Mouse (Mus musculus) thymus, adult 18-20 months (tissue): ENCODE data around the gene Akap10.
"Not testable (repeated sequence)": the region's sequence is repeated elsewhere in the genome, so short reads cannot be mapped to it uniquely, and the experiment has no call there.

Source experiments
- DNase-seq, 2 experiments: peaks; one replicate each; pipeline ENCODE4 v3.0.0; 2022; ENCODE audit warnings: mixed read lengths in 2 of 2

The Akap10 gene

DNA sequence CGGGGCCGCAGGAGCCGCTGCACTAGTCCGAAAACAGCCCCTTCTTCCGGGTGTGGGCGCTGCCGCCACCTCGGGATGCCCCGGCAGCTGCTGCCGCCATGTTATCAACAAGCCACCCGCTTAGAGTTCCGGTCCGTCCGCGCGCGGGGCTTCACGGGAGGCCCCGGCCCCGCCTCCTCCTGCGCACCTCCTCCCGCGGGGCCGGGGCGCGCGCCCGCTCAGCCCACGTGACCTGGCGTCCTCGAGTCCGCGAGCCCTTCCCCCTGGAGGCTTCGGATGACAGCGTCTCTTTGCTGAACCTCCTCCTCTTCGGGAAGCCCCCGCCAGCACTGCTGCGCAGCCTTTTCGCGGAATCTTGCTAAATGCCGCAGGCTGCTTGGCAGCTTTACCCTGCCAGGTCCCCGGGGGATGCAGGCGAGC lies at the start of gene Akap10:
Gene Akap10, minus strand, starts transcription at position 155 of the 420 bp plus-strand sequence.
- peak; percentile 91 to 93 for DNase-seq

DNA sequence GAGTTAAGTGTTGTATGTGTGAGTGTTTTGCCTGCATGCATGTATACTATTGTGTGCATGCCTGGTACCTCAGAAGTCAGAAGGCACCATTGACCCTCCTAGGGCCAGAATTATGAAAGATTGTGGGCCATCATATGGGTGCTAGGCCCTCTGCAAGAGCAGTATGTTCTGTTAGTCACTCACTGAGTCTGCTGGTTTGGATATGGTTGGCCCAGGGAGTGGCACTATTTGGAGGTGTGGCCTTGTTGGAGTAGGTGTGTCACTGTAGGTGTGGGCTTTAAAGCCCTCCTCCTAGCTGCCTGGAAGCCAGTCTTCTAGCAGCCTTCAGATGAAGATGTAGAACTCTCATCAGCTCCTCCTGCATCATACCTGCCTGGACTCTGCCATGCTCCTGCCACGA lies 45.7 kb upstream of the Akap10 start:
- no peak for DNase-seq

DNA sequence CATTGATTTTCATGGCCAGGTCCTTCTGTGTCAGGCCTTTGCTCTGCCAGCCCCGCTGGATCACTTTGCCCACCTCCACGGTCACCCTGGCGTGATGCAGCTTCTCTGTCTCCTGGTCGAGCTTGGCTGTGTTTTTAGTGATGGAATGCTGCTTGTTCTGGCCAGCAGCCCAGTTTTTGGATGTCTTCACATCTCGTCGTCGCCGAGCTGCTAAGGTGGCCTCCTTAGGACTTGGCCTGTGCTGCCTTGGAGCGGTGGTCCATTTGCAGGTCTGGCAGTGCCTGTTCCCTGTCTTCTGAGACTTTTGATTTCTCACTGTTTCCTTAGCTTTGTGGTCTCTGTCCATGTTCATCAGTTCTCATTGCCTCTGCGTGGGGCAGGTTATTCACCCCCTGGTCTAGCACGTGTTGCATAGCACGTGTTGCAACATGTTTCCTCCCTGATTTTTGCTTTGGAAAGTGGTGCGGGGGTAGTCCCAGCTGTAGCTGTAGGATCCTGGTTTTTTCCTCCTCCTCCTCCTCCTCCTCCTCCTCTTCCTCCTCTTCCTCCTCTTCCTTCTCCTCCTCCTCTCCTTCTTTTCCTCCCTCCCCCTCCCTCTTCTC lies 44.2 kb upstream of the Akap10 start:
- no peak for DNase-seq

DNA sequence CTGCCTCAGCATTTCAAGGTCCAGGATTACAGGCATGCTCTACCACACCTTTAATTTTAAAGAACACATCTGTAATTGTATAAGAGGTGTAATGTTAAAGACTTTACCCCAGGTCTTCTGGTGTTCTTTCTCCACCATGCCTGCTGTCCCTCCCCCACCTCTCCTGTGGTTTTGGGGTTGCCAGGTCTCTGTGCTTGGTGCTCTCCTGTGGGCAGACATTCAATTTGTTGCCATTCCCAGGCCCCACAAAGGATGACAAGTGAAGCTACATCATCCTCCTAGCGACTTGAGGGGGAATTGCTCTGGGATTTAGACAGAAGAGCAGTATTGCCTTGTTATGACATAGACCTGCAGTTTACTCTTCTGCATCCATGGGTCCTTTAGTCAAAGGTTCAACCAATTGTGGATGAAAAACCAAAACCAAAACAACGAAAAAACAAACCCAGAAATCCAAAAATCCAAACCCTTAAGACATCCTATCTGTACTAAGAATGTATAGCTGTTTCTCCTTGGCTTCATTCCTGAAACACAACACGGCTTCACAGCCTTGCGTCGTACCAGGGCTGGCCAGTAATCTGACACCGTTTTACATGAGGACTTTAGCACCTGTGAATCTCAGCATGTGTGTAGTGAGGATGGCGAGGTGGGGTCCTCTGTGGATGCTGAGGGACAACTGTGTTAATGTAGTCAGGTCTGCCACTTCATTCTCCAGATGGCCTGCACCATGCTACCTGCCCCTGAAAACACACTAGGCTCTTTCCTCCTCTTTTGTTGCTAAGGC lies 41.6 kb upstream of the Akap10 start:
- no peak for DNase-seq

DNA sequence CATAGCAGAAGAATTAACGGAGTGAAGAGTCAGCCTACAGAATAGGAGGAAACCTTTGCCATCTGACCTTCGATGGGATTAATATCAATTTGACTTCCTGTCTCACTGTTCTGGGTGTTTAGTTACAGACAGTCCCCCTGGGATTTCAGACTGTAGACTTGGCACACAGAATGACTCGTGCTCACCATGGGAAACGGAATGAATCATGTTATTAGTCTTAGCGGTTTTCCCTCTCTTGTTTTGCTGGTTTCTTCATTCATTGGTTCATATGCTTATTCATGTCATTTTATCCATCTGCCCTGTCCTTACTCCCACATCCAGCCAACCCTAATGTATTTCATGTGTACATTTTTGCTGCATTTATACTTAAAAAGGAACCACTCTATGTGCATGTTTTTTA lies 40.8 kb upstream of the Akap10 start:
- DNase-seq: no peak

DNA sequence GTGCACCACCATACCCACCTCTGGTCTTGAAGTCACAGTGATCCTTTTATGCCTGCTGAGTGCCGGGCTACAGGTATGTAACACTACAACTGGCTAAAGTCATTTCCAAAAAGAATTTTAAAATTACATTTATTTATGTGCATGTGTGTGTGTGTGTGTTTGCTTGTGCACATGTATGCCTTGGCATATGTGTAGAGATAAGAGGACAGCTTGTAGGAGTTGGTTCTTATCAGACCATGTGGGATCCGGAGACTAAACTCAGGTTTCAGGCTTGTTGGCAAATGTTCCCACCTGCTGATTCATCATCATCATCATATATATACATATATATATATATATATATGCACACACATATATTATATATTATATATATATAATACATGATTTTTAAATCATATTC lies 38.8 kb upstream of the Akap10 start:
- no peak for DNase-seq

DNA sequence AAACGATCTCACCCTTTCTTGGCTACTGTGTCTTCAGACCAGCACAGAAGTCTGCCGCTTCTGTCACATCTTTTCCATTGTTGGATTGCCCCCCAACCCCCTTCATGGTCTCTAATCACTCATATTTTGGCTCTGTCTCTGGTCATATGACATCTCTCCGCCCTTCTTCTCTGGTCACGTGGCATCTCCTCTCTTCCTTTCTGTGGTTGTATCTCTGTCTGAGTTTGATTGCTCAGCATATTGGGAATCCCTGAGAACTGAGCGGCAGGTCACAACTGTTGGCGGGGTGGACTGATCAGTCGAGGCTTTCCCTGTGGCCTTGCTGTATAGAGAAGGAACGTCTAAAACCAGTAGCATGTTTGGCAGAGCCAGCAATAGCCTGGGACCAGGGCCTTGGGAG lies 37.0 kb upstream of the Akap10 start:
- no peak for DNase-seq

DNA sequence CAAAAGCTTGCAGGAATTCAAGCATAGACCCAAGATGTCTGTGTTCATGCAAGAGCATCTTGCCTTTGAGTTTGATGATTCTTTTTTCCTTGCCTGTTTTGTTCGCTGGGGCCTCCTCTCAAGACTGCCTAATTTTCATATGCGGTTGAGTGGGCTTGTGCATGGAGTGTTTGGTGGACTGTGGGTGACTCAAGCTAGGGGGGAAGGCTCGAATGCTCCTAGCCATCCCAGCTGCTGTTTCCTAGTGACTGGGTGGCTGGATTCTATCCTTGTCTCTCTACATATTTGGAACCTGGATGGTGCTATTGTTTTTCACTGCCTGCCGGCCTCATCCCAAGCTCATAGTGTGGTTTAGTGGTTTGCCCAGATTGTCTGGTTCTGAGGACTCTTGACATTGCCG lies 34.6 kb upstream of the Akap10 start:
- DNase-seq: no peak

DNA sequence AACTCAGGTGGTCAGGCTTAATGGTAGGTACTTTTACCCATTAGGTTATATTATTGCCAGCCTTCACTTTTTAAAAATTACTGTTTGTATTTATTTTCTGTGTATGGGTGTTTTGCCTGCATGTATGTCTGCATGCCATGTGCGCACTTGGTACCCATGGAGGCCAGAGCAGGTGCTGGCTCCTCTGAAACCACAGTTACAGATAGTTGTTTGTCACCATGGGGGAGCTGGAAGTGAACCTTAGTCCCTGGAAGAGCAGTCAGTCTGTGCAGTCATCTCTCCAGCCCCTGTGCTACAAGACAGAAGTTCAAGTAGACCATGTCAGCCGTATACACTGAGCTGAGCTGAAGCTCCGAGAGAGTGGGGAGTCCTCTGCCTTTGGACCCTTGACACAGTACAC lies 33.1 kb upstream of the Akap10 start:
- no peak for DNase-seq

DNA sequence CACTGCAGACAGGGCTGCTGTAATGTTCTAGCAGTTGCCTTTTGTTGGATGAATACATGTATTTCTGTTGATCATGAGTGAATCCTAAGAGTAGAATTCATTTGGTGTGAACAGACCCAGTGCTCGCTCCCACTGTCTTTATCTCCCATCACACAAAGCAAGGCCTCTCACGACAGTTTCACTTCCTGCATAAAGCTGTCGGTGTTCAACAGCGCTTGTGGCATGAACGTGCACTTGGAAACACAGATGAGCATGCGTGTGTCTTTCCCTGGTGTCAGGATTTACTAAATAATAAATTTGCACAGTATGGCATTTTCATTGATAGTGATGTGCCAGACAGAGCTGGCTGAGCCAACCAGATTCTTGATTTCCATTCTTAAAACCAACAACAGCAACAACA lies 32.6 kb upstream of the Akap10 start:
- no peak for DNase-seq

DNA sequence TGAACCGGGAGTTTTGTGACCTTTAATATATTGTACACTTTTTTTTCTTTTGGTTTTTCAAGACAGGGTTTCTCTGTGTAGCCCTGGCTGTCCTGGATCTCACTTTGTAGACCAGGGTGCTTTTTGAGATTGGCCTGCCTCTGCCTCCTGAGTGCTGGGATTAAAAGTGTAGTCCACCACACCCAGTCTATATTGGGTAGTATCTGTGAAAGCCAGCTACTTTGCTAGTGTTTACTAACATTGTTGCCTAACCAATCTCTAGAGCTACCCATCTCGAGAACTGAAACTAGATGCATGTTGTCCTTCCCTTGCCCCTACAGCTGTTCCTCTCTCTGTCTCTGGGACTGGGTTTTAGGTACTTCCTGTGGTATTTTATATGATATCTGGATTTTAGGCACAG lies 30.0 kb upstream of the Akap10 start:
- DNase-seq: no peak

DNA sequence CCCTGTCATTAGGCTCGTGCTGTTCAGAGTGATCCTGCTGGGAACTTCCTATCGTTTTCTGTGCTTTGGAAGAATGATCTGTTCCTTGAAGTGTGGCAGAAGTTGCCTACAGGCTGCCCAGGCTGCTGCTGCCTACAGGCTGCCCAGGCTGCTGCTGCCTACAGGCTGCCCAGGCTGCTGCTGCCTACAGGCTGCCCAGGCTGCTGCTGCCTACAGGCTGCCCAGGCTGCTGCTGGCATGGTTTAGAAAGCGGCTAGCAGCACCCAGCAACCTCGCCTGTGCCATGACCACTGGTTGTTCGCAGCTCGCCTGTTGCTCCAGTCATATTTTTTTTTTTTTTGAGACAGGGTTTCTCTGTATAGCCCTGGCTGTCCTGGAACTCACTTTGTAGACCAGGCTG lies 28.7 kb upstream of the Akap10 start:
- not testable (repeated sequence) for DNase-seq

DNA sequence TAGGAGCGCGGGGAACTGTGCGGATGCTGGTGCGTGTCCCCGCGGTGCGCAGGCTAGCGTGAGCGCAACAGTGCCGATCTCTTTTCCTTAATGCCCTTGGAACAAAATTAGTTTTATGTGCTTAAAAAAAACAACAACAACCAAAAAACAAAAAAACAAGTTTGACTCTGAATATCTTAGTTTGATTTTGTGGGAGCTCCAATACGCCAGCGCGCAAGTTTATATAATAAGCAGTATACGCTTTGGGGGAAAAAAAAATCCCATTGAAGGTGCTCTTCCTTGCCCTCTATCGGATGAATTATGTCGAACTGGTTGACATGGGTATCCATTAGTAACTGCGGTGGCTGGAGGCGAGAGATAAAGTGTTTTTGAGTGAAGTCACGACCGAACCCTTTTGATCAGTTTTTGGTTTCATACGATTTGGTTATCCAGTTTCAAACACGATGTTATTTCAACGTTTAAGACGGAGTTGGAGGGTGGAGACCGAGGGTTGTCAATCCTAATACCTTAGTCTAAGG lies 27.3 kb upstream of the Akap10 start:
- DNase-seq: no peak

DNA sequence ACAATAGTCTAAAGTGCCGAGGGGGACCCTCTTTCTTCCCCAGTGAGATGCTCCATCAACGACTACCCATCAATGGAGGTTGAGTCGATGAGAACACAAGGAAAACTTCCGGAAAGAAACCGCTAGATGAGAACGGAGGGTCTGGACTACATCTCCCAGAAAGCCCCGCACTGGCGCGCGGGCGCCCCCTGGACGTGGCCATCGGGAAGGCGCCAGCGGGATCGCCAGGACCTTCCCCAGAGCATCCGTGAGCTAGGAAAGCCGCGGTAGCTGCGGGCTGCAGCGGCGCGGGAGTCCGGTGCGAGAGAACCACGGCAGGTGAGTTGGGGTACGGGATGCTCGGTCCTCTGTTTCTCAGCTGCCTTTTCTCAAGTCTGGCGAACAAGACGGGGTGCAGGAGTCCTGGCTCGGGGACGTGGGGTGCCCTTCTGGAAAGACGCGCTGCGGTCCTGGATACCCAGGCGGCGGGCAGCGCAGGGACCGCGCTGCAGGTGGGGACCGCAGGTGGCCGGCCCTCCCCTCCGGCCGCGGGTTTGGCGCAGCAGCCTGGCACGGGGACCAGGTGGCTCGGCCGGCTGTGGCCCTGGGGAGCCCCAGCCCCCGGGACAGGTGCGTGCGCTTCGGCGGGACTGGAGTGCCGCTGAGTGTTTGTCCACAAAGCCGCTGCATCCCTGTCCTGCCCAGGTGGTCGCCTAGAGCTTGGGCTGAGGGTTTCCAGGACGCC lies 26.7 kb upstream of the Akap10 start, which contains the start of gene Specc1:
Gene Specc1, plus strand, starts transcription at position 192 of the 724 bp plus-strand sequence.
- DNase-seq: peak; percentile 77 to 78

DNA sequence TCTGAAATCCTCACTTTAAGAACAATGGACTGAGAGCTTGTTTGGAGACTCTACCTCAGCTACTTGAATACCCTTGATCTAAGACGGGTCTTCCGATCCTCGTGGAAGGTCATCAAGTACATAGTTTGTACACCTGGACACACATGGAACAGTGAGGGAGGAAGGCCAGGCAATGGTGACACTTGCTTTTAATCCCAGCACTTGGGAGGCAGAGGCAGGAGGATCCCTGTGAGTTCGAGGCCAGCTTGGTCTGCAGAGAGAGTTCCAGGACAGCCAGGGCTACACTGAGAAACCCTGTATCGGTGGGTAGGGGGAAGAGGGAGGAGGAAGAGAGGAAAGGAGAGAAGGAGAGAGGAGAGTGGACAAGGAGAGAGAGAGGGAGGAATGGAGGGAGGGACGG lies 25.9 kb upstream of the Akap10 start:
- DNase-seq: no peak

DNA sequence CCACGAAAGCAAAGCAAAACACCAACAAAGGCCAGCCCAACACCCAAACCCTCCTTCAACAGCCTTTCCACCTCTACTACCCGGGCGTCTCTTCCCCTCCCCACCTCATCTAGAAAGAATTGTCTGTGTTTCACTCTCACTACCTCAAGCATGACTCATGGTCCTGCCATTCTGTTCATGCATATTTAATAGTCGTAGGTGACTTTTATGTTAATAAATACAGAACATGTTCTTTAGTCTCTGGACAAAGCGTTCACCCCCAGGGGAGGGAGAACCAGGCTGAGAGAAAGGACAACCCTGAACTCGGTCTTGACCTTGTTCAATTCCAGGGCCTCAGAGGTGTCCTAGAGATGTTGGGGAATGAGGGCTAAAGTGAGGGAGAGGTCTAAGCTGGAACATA lies 25.1 kb upstream of the Akap10 start:
- DNase-seq: no peak

DNA sequence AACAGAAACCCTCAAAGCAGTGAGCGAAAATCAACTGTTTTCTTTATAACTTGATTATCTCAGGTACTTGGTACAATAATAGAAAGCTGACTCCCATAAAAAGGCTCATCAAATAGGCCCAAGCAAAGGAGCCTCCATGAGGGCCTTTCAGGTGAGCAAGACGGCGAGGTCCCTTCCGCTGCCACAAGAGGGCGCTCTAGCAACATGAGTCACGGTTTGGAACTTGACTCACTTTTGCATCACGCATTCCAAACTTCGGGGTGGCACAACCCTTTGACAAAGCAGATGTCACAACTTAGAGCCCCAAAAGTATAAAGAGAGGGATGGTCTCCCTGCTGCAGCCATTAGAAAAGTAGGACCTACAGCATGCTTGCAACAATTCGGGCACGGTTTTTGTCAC lies 20.6 kb upstream of the Akap10 start:
- DNase-seq: peak; percentile 32 to 47

DNA sequence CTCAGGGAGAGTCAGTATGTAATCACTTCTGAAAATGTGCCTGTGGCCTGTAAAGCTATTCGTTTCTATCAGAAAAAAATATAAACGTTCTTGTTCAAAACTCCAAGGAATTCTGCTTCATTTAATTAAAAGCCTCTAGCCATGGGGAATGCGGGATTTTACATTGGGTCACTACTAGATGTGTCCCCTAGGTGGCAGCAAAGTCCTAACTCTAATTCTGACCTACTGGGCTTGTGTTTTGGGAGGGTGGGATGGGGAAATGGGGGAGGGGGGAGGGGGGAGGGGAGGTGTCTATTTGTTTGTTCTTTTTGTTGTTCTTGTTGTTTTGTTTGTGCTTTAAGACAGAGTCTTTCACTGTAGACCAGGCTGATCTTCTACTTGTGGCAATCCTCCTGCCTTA lies 19.3 kb upstream of the Akap10 start:
- no peak for DNase-seq

DNA sequence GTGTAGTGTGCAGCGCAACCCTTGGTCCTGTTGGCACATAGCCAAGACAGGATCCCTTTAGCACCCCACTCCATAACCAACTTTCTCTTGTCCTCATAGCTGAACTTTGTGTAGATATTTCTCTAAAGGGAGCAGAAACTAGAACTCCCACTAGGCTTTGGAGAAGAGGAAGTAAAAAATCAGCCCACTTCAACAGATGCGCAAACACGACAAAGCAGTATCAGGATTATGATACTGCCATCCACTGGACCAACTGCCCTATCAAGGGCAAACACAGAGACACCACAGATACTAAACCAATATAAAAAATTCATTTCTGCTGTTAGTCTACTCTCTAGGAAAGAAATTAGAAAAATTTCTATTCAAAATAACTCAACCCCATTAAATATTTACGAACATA lies 16.6 kb upstream of the Akap10 start:
- no peak for DNase-seq

DNA sequence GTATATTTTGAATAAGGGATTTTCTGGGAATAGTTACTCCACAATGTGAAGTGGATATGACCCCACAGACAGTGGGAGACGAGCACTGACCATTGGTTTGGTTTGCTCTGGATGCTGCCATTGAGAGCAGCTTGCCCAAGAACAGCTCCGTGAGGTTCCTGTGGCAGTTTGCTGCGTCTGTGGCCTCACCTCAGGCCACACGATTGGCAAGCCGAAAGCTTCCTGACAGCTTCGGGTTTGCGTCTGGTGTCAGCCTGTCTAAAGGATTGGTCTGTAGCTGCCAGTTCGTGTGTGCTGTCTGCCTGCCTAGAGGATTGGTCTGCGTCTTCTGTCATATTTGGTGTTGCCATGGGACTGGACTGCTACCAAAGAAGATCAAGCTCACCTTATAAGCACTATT lies 14.4 kb upstream of the Akap10 start:
- no peak for DNase-seq

DNA sequence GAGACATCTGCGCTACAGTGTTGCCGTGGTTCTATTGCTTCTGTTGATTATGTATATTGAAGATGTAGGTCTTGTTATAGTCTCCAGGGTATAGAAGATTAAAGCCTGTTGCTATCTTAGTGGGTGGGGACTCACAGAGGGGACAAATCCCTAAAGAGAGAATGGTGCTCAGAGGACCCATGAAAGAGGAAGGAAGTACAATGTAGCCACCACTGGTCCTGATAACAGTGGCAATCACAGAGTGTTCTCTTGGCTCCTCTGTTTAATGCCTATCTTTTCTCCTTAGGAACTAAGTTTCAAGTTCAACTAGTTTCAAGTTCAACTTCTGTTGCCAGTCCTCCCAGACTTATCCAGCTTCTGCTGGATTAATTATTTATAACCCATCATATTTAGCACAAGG lies 12.9 kb upstream of the Akap10 start:
- no peak for DNase-seq

DNA sequence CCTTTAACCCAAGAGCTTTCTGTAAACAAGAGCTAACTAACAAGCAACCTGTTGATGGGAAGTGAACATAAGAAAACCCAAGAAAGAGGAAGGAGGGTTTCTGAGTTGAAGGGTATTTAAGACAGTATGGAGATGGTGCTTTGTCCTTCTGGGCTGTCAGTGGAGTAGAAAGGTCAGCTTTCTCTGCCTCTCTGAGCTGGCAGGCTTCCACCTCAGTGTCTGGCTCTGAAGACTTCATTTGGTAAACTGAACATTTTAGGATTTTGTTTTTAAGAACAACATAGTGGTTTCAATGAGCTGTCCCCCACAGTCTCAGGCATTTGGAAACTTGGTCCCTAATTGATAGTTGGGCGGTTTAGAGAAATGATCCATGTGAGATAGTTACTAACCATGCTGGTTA lies 7.7 kb upstream of the Akap10 start:
- DNase-seq: no peak

DNA sequence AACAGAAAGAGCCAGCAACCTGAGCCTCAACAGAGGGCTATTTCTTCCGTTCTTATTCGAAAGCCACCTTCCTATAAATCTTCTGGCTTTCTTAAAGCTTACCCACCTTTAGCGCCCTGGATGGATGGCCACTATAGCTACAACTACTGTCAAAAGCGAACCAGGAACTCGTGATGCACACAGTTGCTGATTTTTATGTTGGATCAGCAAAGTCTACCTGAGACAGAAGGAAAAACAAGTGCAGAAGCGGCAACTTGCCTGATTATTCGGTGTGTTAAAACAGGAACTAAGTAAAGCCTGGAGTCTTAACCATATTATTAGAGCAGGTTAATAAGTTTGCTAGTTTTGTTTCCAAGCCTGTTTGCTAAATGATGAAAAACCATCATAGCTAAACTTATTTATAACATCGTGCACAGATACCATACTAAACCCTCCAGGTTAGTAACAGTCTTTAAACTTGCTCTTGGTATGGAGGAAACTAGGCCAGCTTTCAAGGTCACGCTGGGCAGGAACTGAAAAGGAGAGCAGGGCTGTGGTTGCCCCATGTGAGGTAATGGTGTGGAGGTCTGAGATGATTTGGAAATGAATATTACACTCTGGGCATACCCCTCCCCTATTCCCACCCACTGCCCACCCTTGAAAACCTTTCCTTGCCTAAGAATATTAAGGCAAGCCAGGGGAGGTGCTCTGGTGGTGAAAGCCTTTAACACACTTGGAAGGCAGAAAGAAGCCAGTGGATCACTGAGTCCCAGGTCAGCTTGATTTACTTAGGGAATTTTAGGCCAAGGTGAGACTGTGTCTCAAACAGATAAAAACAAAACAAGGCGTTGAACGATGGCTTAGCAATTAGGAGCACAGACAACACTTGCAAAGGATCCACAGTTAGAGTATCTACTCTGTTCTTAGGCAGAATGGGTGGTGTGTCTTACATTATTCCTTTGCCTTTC lies 861 bp upstream of the Akap10 start:
- no peak for DNase-seq
